Mouse (Mus musculus) right cerebral cortex, postnatal 36 days (tissue): ENCODE data around the gene Cacna2d1.
A peak's percentile ranks its signal among the peaks of the same experiment; 100 is the strongest.

Experiments used
- DNase-seq, 2 experiments: peaks; one replicate each; pipeline ENCODE4 v3.0.0; 2022; ENCODE audit warnings: low spot score in 2 of 2, mixed read lengths in 1 of 2

Cacna2d1 gene

GRCm38 (mm10) chr5:16253768-16254167 is 319.3 kb downstream of the Cacna2d1 start:
- no peak for DNase-seq

GRCm38 (mm10) chr5:16265385-16265784 is 330.9 kb downstream of the Cacna2d1 start:
- no peak for DNase-seq

GRCm38 (mm10) chr5:16277058-16277457 is 342.6 kb downstream of the Cacna2d1 start:
- DNase-seq: no peak

- no peak for DNase-seq
These were observed 346.7 kb downstream of the Cacna2d1 start for GRCm38 (mm10) chr5:16281229-16281628.

- DNase-seq: no peak
These were observed 358.7 kb downstream of the Cacna2d1 start for GRCm38 (mm10) chr5:16293223-16293622.

- DNase-seq: no peak
These were observed 359.3 kb downstream of the Cacna2d1 start for GRCm38 (mm10) chr5:16293825-16294224.

- no peak for DNase-seq
These were observed 360.2 kb downstream of the Cacna2d1 start for GRCm38 (mm10) chr5:16294708-16295107.

GRCm38 (mm10) chr5:16297170-16297771 is 362.8 kb downstream of the Cacna2d1 start:
- no peak for DNase-seq

GRCm38 (mm10) chr5:16299631-16300030 is 365.1 kb downstream of the Cacna2d1 start:
- DNase-seq: no peak

- DNase-seq: peak; percentile 31 to 48
These were observed 374.9 kb downstream of the Cacna2d1 start for GRCm38 (mm10) chr5:16309168-16310006.

GRCm38 (mm10) chr5:16314242-16314641 is 379.8 kb downstream of the Cacna2d1 start:
- DNase-seq: no peak

GRCm38 (mm10) chr5:16315983-16316390 is 381.5 kb downstream of the Cacna2d1 start:
- no peak for DNase-seq

- DNase-seq: no peak
These were observed 383.3 kb downstream of the Cacna2d1 start for GRCm38 (mm10) chr5:16317680-16318242.

GRCm38 (mm10) chr5:16326610-16327009 is 392.1 kb downstream of the Cacna2d1 start:
- DNase-seq: no peak

GRCm38 (mm10) chr5:16345393-16345792 is 410.9 kb downstream of the Cacna2d1 start:
- no peak for DNase-seq

- no peak for DNase-seq
These were observed 421.3 kb downstream of the Cacna2d1 start for GRCm38 (mm10) chr5:16355816-16356215.

GRCm38 (mm10) chr5:16357709-16358108 is 423.2 kb downstream of the Cacna2d1 start:
- DNase-seq: no peak

GRCm38 (mm10) chr5:16362076-16362475 is 427.6 kb downstream of the Cacna2d1 start:
- DNase-seq: no peak

GRCm38 (mm10) chr5:16363171-16363570 is 428.7 kb downstream of the Cacna2d1 start:
- DNase-seq: no peak

GRCm38 (mm10) chr5:16370706-16371105 is 436.2 kb downstream of the Cacna2d1 start:
- no peak for DNase-seq

GRCm38 (mm10) chr5:16373966-16374365 is 439.5 kb downstream of the Cacna2d1 start:
- DNase-seq: no peak

- DNase-seq: no peak
These were observed 441.9 kb downstream of the Cacna2d1 start for GRCm38 (mm10) chr5:16376329-16376908.
